Mouse (Mus musculus) c-Kit-negative CD71-positive TER-119-positive erythroid progenitor cells, embryonic 14.5 days (primary cell): ENCODE results near the gene Psors1c2.
A peak's percentile ranks its signal among the peaks of the same experiment; 100 is the strongest.

Source experiments
- DNase-seq: peaks from one replicate; pipeline ENCODE4 v3.0.0-alpha.2; 2013; ENCODE audit warnings: low read depth, low spot score

Gene Psors1c2

DNA sequence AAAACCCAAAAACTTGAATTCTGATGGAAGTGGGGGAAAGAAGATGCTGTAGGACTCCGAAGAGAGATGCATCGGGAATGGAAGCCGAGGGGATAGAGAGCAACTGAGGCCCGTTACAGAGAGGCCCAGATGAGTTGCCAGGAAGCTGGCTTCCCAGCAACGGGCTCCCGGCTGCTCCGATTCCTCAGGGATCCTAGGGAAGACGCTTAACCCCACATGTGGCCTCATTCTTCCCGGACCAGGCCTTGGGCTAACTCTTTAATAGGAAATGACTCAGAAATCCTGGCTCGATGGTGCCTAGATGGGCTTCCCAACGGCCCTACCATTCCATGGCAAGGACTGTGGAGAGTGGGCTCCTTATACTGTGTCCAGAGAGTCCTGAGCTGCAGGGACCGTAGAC is 15.5 kb upstream of the Psors1c2 start:
- peak; percentile 19 for DNase-seq

GRCm38 (mm10) chr17:35524354-35524753 is 8.6 kb upstream of the Psors1c2 start:
- DNase-seq, result no peak

DNA sequence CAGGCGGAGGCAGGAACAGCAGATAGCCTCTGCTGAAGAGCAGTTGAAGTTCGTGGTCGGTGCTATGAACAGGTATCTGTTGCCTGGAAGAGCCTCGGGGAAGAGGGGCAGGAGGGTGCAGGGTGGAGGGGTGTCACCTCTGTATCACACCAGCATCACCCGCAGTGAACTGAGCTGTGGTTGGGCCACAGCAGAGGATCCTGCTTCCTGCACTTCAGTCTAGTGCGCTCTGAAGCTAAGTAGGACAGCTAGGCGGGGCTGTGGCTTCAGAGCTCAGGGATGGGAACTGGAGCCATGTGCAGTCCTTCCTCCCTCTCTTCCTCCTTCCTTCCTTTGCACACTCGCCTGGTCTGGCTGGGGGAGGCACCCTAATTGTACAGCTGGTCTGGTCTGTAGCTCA is 6.4 kb upstream of the Psors1c2 start:
- no peak for DNase-seq

DNA sequence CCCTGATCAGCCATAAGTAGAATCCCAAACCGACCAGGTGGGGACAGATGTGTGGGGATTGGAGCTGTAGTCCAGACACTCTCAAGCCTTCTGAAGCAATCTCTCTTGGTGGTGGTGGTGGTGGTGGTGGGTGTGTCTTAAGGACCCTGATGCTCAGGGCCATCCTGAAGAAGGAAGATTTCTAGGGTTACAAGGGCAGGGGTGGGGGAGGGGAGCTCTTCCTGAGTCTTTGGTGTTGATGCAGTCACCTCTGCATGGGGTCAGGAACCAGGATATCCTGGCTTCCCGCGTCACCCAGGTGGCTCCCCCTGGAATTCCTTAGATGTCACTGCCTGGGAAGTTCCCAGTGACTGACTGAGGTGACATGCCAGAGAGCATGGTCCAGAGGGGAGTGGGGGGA is 641 bp upstream of the Psors1c2 start:
- DNase-seq, result no peak

DNA sequence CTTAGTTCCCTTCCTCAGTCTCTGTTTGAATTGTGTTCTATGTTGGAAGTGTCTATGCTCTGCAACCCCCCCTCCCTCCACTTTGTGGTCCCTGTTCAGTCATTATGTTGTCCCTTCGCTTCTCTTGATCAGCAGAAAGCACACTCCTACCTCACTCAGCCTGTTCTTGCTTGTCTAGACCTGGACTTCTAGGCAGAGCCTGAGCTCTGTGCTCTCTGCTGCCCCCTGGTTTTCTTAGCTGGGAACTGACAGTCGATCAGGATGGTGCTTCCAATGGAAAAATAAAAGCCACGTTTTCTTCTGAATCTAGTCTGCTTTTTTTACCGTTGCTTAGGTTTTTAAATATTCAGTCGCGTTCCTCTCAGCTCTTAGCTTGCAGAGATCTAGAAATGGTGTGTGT is 1.3 kb downstream of the Psors1c2 start:
- DNase-seq, result peak; percentile 43

- no peak for DNase-seq
Measured at GRCm38 (mm10) chr17:35537421-35537820, 4.4 kb downstream of the Psors1c2 start.

- no peak for DNase-seq
Measured at GRCm38 (mm10) chr17:35538476-35538875, 5.5 kb downstream of the Psors1c2 start.

DNA sequence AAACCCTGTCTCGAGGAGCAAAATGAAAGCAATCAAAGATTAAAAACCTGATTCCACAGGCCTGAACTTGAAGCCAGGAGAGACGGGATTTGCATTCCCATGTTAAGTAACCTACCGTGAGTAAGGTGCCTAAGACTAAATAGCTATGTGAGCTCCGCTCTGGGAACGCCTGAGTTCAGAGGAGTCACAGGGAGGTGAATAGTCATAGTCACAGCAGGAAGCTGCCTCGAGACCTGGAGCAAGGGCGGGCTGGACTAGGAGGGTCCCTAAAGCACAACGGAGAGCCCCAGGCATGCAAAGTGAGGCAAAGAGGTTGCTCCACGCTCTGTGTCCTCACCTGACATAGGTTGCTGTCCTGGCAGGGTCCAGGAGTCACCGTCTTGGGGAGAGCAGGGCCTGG is 6.5 kb downstream of the Psors1c2 start:
- DNase-seq, result no peak

- no peak for DNase-seq
Measured at GRCm38 (mm10) chr17:35542761-35543411, 9.9 kb downstream of the Psors1c2 start.

DNA sequence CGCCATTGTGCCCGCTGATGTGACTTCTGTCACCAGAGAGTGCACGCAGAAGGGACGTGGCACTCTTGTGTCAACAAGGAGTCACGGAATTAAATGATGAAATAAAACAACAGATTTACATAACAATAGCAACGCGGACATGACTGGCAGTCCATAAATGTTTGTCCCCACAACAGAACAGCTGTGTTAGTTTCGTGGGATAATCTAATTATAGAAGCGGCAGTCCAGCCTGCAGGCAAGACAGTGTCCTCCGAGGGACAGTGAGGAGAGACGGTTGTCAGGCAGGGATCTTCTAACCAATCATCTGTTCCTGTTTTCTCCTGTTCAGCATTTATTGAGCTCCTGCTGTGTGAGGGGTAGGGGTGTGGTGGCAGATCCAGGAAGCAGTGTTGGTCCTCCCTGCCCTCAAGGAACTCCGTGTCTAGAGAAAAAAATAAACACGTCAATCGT is 10.4 kb downstream of the Psors1c2 start:
- DNase-seq, result no peak

DNA sequence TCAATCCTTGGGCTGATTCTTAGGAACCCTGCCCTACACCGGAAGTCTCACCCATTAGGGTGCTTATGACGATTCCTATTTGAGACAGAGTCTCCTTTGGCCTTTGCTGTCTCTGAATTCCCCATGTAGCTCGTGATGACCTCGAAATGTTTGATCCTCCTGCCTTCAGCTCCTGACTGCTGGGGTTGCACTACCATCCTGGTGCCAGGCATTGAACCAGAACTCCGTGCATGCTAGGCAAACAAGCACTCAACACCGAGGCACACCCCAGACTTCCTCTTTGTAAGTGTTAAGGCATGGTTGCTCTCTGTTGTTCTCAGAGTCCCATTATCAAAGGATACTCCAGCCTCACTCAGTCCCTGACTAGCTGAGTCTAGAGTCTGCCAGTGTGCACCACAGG is 11.0 kb downstream of the Psors1c2 start:
- no peak for DNase-seq

DNA sequence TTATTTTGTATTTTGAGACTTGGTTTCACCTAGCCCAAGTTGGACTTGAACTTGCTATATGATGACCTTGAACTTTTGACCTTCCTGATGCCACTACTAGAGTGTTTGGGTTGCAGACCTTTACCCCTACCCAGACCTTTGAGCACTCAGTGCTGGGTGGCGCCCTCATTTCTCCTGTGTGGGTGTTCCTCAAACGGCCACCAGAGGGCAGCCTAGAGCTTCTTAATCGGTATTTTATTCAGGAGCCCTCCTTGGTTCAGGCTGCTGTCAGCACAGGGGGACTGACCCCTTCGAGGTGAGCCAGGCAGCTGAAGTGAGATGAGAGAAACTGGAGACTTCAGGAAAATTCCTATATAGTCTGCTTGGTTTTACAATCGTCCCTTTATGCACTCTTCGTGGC is 11.7 kb downstream of the Psors1c2 start:
- peak; percentile 28 for DNase-seq

DNA sequence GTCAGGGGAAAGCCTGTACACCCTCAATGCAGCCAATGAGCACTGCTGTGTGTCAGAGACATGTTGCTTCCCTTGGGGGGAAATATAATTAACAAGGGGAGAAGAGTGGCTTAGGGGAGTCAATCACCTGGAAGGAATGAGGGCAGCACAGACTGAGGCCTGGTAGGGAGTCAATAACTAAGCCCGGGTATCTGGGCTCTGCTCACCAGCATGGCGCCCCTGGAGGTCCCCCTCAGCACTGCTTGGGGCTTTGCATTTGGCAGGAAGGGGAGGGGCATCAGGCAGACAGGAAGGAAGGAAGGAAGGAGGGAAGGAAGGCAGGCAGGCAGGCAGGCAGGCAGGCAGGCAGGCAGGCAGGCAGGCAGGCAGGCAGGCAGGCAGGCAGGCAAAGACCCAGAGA is 14.5 kb downstream of the Psors1c2 start:
- DNase-seq, result no peak

- no peak for DNase-seq
Measured at GRCm38 (mm10) chr17:35548636-35549035, 15.6 kb downstream of the Psors1c2 start.

DNA sequence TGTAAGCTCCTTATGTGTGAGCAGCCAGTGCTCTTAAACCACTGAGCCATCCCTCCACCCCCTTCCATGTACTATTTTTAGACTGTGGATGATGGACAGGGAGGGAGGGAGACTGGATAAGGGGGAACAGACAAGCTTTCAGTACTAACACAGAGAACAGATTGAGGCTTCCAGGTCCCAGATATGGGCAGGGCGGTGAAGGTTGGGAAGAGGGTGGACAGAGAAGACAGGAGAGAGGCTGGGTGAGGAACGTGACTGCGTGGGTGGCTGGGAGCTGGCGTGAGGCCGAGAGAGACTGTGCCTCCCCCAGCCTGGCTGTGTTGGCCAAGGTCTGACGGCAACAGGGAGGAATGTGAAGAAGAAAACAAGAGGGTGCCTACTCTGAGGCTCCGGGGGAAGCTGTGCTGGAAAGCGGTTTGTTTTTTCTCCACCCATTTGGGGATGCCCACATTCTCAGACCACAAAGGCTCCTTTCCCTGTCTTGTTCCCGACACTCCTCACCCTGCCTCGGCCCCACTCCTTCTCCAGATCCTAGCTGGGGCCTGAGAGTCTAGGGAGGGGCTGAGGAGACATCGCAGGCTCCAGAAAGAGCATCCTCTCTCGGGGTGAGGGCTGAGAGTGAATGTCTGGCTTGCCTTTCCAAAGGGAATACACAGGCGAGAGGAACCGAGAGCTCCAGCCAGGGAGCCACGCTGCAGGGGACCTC is 16.6 kb downstream of the Psors1c2 start:
- no peak for DNase-seq

DNA sequence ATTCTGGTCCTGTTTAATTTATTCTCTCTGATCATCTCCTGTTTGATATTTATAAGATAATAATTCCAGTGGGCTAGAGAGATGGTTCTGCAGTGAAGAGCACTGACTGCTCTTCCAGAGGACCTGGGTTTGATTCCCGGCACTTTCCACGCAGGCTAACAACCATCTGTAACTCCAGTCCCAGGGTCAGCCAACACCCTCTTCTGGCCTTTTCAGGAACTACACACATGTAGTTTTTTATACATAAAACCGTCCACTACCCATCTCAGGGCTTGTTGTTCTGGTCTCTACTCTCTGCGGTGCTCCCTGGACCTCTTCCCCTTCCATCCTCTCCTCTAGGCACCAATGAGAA is 17.1 kb downstream of the Psors1c2 start:
- no peak for DNase-seq

- no peak for DNase-seq
Measured at GRCm38 (mm10) chr17:35550871-35551270, 17.9 kb downstream of the Psors1c2 start.

GRCm38 (mm10) chr17:35551881-35552414 is 18.9 kb downstream of the Psors1c2 start, which contains the start of gene Cdsn:
Gene Cdsn (plus strand): TSS chr17:35552128.
- no peak for DNase-seq

DNA sequence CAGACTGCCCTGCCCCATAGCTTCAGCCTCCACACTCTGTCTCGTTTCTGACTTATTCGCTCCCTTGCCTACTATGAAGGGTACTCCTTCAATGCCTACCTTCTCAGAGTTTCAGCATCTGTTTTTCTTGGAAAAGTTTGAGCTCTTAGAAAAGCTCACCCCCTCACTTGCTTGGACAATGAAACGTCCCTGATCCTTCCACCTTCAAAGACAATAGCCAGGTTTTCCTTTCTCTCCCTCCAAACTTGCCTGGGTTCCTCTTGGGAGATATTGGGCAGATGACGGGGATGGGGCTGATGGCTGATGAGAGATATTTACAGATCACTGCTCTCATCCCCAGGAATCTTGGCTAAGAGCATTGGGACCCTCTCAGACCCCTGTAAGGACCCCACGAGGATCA is 21.3 kb downstream of the Psors1c2 start:
- no peak for DNase-seq

DNA sequence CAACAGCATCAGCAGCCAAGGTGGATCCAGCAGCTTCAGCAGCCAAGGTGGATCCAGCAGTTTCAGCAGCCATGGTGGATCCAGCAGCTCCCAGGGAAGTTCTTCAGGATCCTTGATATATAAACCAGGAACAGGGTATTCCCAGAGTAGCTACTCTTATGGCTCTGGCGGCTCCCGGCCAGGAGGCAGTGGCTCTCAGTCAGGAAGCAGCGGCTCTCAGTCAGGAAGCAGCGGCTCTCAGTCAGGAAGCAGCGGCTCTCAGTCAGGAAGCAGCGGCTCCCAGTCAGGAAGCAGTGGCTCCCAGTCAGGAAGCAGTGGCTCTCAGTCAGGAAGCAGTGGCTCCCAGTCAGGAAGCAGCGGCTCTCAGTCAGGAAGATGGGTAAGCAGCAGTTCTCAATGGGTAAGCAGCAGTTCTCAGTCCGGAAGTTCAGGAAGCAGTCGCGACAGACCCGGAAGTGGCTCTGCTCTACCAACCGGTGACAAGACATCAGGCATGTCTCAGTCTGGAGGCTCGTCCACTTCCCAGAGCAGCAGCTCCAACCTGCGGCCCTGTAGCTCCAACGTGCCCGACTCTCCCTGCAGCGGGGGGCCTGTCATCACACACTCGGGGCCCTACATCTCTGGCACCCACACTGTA is 21.9 kb downstream of the Psors1c2 start:
- no peak for DNase-seq

- no peak for DNase-seq
Measured at GRCm38 (mm10) chr17:35556186-35556765, 23.3 kb downstream of the Psors1c2 start.

GRCm38 (mm10) chr17:35556812-35557211 is 23.8 kb downstream of the Psors1c2 start:
- DNase-seq, result no peak
